Mouse (Mus musculus) spleen, adult 12 weeks (tissue): Measurements from ENCODE around the gene Krt8.

Source experiments
- DNase-seq: peaks from one replicate; pipeline ENCODE4 v3.0.0; 2022; ENCODE audit warnings: low spot score

Gene Krt8

DNA sequence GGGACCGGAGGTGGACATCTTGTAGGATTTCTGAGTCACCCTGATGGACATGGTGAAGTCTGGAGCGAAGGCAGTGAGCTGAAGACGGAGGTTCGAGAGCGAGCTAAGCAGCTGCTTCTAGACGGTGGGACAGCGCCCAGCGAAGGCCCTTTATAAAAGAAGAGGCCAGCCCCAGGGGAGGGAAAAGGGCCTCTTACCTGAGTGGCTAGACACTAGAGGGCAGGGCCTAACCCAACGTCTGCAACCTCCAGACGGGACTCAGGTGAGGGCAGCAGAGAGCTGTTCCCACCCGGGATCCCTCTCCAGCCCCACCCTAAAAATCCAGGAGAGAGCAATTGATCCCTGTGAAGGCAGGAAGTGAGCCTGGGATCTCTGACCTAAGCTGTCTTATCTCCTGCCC lies at the start of gene Krt8:
Gene Krt8 (minus strand): TSS at position 294 of the 400 bp plus-strand sequence.
- DNase-seq: no peak

DNA sequence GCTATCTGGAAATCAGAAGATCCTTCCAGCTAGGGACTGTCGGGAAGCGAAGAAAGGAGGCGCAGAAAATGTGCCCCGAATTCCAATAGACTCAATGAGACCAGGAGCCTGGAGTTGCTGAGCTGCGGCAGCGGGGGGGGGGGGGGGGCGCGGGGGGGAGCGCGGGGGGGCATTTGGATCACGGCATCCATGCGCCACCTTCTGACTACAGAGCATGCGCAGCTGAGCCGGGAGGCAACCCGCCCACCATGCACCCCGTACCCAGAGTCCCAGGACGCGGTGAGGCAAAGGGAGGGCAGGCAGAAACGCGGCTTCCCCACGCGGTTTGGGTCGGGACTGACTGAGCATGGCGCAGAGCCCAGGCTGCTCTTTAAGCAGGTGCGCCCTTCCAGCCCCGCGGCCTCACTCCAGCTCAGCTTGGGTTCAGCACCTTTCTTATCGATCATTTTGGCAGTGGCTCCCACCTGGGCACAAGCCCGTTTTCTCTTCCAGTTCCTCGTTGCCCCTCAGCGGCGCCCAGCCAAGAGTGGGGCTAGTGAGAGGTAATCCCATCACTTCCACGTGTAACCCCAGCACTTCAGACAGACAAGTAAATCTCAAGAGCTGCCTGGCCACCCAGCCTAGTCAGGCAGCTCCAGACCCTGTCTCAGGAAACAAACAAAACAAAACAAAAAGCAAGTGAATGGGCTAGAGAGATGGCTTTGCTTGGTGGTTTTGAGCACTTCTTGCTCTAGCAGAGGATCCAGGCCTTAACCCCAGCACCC lies 47.8 kb upstream of the Krt8 start:
- no peak for DNase-seq

DNA sequence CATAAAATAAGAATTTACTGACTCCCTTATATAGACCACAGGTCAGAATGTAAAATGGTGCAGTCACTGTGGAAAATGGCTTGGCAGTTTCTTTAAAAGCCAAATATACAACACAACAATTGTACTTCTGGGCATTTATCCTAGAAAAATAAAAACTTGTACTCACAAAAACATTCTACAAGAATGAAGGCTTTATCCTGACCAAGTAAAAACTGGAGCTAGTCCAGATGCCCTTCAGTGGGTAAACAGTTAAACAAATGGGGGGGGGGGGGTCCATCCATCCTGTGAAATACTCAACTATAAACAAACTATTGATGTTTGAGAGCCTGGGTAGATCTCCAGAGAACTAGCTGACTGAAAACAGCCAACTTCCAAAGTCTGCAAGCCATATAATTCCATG lies 45.6 kb upstream of the Krt8 start:
- DNase-seq: no peak

DNA sequence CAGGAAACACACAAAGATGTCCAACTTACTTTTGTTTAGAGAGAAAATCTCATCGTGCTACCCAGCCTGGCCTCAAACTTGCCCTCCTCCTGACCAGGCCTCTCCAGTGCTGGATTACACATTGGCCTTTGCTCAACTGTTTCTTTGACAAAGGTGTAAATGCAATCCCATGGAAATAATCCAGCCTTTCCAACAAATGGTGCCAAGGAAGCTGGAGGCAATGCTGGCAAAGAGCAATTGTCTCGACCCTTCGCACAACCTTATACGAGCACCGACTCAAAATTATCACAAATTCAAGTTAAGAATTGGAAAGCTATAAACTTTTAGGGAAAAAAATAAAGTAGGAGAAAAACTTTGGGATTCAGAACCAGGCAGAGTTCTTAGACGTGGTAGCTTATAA lies 43.7 kb upstream of the Krt8 start:
- DNase-seq: no peak

DNA sequence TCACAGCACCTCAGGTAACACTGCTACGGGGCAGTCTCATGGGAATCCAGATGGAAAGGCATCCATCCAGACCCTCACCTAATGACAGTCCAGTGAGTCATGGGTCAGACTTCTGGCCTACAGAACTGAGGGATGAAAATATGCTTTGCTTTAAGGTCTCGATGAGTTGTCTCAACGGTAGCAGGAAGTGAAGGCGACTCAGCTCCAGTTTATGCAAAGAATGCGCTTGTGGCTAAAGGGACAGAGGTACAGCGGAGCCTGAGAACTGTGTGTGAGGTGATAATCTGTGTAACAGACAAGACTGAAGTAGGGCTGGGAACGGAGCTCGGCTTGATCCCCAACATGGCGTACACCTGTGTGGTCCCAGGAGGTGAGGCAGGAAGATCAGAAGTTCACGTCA lies 41.4 kb upstream of the Krt8 start:
- DNase-seq: no peak

DNA sequence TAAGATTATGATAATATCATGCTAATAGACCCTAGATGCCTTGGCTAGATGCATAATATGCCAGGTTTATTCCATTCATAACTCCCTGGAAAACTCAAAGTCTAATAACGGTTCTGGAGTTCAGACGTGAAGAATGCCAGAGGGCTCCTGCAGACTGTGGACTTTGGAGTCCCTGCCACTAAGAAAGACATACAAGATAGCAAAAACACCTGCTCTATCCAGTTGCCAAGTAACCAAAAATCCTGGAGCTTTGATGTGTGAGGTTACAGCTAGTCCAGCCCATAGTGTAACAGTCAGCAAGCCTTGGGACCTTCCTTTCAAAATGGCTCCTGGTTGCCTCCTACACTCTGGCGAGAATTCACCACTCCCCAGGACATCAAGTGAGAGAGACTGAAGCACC lies 40.5 kb upstream of the Krt8 start:
- DNase-seq: no peak

DNA sequence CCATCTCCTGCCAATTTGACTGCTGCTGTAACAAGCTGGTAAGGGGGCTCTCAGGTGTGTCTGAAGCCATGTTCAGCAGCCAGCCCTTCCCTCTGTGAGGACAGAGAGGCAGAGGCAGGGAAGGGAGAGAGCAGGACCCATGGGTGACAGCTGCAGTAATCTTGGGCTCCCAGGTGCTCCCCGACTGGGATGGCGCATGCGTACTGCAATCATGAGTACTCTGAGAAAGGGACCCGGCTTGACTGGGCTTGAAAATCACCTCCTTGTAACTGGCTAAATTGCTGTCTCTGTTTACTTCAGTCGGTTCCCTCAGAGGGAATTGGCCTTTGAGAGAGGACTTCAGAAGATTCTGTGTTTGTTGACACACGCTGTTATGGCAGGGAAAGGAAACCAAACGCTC lies 37.7 kb upstream of the Krt8 start:
- DNase-seq: no peak

DNA sequence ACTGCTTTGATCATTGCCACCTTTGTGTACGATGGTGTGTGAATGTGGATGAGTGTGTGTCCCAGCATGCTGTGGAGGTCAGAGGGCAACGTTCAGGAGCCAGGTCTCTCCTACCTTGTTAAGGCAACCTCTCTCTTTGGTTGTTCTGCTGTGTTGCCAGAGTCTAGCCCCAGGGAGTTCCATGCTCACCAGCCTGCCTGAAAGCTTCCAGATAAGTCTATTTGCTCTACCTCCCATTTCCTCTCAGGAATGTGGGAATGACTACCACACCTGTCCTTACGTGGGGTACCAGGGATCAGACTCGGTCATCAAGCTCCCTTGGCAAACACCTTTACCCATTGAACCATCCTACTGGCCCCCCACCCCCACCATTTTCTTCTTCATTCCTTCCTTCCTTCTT lies 36.0 kb upstream of the Krt8 start:
- no peak for DNase-seq

DNA sequence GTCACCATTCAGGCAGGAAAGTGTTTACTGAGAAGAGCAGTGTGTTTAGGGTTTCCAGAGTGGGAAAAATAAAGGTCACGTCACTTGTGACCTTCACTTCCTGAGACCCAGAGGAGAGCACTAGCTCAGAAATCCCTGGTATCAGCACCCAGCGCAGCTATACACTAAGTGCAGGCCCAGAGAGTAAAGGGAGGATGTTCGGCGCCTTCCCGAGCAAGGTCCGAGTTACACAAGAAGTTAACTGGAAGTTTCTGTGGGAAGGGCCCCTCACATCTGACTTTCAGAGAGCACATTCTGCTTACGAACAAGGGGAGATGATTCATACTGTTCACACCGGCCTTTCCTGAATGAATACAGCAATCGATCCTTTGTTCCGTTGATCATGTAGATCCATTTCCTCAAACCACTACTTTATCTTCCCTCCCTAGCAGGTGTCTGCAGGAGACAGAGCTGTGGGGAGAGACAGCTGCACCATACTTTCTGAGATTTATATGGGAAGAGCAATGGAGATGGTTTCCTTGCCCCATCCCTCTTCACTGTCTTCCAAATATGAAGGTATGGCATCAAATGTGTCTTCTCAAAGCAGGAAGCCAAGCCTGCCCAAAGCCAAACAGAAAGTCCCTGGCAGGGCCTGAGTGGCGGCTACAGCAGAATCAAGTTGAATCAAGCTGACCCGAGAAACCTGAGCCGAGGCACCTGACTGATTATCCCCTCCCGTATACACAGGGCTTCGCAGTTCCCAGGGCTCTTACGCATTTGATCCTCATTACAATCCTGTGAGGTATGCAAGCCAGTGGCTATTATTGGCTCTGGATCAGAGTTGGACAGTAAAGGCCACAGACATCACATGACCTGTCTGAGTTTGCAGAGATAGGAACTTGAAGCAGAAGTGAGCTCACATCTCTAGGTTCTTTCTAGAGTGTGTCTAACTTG lies 30.1 kb upstream of the Krt8 start:
- no peak for DNase-seq

DNA sequence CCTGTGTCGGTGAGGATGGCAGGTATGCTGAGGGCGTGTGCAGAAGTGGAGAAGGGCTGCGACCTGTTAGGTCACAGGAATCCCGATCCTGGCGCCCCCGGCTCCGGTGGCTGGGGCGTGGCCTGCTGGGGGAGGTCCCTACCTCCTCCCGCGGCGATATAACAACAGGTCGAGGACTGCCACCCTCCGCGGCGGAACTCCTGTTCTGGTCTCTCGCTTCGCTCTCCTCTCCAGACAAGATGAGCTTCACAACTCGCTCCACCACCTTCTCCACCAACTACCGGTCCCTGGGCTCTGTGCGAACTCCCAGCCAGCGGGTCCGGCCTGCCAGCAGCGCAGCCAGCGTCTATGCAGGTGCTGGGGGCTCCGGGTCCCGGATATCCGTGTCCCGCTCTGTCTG lies 23.8 kb upstream of the Krt8 start, which contains the start of gene Krt18:
Gene Krt18 (plus strand): TSS at position 141 of the 400 bp plus-strand sequence.
- DNase-seq: no peak

DNA sequence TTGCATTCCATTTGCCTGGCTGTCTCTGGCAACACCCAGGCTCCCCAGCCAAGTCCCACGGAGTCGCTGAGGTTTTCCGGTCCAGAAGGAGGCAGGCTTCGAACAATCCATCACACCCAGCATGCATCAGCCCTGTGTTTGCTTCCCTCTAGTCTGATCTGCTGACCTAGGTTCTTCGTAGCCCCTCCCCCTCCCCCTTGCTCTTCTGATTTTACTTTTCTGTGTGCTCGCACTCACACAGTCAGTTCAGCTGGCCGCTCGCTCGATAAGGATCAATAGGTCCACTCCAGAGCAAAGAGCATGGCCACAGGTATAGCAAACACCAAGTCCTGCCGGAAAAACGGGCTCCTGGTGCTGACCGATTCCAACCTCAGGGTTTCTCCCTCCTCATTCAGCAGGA lies 22.1 kb upstream of the Krt8 start:
- no peak for DNase-seq

DNA sequence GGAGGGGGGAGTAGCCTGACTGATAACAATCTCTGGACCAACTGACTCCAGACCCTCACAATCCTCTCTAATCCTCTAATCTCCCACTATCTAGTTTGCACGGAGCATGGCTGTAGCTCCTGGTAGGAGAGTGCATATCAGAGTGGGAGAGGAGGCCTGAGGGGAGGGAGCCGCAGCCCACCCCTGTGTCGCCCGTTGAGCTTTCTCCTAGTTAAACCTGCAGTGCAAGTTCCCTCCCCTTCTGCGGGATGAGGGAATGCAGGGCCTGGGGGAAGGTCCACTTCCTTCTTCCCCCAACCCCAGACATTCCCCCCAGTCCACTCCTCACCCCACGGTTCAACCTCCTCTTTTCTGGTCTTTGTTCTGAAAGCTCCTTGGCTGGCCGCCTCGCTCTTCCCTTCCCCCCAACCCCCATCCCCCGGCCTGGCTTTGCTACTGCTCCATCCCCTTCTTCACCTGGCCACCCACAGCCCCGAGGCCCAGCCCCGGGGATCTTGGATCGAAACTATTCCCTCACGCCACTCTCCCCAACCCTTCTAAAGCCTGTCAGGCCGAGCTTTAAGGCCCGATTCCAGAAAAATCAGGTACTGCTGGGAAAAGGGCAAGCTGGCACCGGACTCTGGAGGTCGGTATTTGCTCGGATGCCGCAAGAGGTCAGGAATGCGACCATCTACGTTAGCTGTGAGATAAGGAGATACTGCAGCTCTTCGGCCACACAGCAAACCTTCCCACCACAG lies 21.0 kb upstream of the Krt8 start:
- DNase-seq: no peak

DNA sequence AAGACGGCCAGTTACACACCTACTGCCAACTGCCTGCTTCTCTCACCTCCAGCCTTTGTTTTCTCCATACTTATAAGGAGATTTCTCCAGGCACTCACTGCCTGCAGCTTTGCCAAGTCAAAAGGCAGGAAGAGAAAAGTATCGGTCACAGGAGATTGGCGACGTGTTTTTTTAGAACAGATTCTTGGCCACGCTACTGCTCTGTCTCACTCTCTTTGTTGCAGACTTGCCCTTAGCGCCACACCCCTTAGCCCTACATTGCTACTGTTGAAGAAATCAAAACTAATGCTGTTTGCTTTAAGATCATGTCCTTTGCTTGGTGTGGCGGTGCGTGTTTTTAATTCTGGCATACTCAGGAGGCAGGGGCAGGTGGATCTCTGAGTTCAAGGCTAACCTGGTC lies 19.6 kb upstream of the Krt8 start:
- no peak for DNase-seq

DNA sequence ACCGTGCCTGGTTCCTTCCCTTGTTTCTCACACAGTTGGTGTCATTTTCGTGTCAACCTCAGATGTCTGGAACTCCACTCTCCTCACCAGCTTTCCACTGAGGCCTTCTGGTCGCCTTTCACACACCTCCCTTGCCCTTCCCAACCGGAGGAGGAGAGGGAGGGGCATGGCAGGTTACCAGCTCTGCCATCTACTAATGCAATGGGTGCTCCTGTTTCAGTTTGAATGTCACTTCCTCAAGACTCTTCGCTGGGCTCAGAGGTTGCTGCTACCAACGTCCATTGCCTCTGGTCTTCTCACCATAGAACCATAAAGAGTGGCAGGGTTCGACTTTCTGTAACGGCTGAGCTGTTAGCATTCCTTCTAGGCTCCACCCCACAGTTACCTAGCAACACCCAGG lies 18.2 kb upstream of the Krt8 start:
- DNase-seq: no peak

DNA sequence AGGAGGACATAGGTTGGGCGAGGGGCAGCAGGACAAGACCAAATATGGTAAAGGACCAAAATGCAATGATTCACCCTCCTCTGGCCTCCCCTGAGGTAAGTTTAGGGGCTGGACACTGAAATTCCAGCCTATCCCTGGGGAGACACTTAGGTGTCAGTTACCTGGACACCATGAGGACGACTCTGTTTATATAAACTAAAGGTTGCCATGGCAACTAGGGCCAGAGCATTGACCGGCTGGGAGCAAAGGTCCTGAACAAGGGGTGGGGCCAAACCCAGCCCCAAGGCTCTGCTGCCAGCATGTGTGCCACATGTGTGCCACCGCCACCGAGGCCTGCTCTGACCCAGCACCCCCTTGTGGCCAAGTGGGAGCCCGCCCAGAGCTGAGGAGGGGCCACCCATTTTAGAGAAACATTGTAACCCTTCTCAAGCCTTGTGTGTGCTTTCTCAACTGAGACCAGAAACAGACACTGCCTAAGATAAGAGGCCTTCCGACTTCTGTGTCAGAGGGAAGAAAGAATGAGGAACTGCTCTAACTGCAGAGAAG lies 13.7 kb upstream of the Krt8 start:
- no peak for DNase-seq

DNA sequence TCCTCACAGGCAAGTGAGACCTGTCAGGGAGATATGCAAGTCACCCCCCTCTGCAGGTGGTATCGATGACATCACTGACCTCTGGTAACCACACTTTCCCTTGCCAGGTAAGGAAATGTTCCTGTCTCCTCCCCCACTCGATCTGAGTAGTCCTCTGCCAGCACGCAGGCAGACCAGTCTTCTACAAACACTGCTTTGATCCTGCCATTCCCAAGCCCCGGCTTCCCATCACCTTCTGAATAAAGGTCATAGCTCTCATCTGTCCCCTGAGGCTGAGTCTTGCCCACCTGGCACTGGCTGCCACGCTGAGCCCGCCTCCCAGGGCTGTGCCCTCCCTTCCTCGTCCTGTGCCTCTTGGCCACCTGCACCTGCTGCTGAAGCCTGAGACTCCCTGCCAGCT lies 12.5 kb upstream of the Krt8 start:
- DNase-seq: no peak

DNA sequence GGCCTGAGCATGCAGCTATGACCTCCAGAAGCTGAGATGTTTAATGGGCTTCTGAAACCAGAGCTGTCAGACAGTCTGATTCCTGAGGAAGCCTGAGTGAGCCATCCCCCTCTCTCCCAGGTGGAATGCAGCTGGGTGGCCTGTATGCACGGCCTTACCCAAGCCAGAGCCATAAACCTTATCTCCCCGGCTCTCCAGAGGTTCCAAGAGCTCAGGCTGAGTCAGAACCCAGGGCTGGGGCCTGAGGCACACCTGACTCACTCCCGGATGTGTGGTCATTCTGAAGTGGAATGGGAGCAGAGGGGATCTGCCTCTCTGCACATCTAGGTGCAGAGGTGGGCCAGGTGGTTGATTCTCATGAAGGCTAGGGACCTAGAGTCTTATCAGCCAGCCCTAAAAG lies 11.8 kb upstream of the Krt8 start:
- no peak for DNase-seq

DNA sequence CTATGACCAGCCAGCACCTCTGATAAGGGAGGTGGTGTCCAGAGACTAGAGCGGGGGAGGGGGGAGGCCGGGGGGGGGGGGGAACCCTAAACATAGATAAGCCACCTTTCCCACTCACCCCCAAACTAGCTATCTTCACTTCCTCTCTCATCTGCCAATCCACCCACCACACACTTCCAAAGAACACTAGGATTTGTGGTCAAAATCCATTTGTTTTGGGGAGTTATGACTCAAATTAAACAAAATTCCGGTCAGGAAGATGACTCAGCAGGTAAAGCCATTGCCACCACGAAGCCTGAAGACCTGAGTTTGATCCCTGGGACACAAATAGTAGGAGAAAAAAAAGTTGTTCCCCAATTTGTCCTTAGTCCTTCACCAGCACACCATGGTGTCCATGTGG lies 10.6 kb upstream of the Krt8 start:
- no peak for DNase-seq

DNA sequence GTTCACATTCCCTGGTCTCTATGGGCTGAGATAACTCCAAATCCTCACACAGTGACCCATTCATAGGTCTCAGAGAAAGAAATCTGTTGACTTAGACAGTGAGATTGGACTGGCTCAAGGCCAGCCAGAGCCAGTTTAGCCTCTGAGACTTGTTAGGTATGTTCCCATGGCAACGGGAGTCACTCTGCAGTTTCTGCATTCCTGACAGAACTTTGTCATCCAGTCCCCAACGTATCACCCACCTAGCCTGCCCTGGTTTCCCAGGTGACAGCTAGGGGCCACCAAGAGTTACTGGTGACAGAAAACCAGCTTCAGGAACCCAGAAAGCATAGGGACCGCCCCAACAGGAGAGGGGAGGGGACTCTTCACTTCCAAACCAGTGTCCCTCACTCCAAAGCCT lies 9.4 kb upstream of the Krt8 start:
- DNase-seq: no peak

DNA sequence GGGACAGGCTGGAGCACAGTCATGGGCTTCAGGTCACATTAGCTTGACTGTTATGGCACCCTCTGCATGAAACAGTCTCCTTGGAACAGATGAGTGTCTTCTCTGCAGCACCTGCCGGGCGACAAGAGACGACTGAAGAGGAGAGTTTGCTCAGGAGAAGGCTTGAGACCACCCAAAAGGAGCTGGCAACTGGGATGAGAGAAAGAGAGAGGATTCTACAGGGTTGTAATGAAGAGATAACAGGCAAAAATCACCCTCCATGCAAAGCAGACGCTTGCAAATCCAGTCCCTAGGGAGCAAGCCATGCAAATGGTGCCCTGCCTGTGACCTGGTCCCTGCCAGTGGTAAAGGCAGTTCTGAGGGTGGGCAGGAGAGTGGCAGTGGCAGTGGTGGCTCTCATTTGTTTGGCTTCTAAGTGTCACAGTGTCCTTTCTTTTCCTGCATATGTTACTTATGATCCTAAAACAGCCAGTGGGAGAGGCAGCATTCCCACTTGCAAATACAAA lies 8.0 kb upstream of the Krt8 start:
- DNase-seq: no peak

DNA sequence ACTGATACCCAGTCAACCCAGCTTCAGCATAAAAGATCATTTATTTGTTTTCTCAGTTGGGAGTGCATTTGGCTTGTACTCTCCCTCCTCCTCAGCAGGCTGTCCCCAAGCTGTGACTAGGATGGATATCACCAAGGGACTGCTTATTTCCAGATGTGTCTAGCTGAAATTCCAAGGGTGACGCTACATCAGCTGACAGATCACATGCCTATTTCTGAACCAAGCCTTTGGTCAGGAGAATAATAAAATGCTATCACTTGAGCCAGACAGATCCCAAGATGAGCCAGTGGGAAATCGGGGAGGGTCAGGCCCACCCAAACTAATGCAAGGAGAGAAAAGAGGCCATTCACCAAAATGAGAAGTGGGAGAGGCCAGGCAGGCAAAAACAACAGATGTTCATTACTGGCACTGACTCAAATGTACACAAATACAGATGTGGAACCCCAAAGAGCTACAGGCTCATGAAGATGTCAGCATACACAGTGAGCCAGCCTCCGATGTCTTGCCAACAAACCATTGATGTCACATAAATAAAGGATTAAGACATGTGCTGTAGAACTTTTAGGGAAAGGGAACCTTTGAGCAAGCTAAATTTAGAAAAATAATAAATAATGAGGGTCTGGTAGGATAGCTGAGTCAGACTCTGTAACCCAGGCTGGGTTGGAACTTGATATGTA lies 6.4 kb upstream of the Krt8 start:
- no peak for DNase-seq
